Mouse (Mus musculus) CD8-positive naive resting alpha-beta T cell, adult 2 months (primary cell): ENCODE results near the gene Lama4.
A peak's percentile ranks its signal among the peaks of the same experiment; 100 is the strongest.

Source experiments
- DNase-seq, 2 experiments: peaks; one replicate each; pipeline ENCODE4 v3.0.0; 2022; ENCODE audit warnings: low read depth in 2 of 2, low spot score in 2 of 2

Lama4 gene

DNA sequence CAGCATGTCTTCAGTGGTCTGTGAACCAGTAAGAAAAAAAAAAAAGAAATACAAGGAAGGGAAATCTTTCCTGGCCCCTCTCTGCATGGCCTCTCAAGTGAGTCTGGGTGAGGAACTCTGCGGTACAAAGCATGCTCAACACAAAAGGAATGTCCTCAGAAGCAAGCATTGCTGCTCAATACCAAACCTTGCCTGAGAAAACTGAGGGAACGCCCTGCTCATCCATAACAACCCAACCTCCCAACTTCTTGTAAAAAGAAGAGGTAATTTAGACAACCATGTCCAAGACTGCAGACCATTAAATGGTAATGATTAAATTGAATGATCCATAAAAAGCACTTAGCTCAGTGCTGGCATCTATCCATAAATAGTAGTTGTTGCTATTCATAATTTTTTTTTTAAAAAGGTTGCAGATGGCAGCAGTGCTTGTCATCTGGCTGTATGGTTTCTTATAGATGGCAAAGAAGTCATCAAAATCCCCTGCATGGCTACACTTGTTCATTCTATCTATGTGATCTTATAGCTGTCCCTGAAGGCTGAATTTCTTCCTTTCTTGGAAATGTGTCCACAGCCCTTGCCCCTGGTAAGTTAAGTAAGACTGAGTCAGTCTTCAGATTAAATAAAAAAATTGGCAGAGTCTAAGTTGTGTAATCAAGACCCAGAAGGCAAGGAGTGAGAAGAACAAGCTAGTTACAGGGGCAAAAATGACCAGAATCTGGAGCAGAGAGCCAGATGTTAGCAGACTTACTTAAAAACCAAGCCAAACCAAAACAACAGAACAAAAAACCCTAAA is 28.5 kb downstream of the Lama4 start:
- DNase-seq = no peak

DNA sequence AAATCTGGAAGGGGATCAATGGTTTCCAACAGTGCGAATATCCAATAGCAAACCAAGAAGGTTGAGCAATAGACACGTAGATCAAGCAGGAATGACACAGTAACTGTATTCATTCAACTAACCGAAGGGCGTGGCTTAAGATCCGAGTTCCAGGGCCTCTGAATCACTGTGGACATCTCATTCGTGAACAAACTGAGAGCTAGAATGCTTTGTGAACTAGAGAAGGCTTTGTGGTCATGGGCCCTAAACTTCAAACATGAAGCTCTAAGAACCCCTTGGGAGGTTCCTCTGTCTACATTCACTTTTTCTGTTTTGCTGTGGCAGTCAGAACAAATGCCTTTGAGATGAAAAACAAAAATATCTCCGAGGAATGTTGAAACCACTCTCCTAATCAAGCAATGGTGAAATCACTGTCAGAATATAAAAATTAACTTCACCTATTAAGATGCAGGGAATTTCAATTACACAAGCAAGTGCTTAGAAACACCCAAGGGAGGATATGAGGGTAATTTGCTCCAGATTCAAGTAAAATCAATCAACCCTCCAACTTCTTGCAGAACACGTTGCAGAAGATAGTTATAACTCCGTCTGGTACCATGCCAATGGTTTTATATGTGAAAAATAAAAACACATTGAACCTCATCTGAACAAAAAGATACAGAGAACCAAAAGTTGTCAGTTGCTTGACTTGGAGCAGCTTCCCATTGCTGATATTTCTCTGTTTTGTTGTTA is 29.6 kb downstream of the Lama4 start:
- no peak for DNase-seq

DNA sequence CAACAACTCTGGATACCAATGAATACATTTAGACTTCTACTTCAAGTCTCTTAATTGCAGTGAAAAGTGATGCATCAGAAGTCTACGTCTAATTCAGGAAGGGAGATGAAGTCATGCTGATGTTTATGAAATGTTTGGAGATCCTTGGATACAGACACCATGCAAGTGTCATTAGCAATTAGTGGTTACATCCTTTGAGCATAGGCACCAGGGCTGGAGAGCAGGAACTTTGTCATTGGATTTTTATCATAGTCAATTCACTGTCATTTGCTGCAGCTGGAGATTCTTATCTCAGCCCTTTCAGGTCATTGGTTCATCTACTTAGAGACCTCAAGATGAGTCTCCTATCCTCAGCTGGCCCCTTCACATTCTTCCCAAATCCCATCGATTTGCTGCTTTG is 30.6 kb downstream of the Lama4 start:
- no peak for DNase-seq

DNA sequence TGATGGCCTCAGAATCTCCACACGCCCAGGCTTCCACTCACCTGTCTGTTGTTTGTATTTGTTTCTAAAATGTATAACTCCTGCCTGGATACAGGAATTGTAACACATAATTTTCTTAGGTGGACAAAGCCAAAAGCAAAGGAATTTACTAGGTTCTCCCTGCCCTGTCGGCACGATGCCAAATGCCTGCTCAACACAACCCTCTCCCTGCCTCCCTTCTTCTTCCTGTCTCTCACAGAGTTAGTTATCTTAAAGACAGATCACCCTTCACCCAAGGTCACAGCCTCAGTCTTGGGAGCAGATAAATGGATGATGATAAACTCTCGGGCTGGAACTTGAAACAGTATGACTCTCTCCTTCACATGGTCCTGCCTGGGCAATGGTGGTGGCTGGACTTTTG is 35.6 kb downstream of the Lama4 start:
- no peak for DNase-seq

DNA sequence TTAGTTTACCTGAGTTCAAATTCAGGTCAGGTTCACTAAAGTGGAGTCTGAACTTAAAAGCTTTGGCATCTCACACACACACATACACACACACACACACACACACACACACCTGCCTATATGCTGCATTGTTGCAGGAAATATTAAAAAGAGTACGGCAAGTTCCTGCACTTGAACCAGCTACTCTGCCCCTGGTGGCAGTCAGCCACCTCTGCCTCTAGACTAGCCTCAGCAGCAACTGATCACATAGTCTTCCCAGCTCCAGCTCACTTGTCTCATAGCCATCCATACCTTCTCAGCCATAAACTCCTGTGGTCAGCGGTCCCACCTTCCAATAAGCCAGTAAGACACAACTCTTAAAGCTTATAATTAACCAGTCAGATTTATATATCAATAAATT is 37.2 kb downstream of the Lama4 start:
- DNase-seq = no peak

DNA sequence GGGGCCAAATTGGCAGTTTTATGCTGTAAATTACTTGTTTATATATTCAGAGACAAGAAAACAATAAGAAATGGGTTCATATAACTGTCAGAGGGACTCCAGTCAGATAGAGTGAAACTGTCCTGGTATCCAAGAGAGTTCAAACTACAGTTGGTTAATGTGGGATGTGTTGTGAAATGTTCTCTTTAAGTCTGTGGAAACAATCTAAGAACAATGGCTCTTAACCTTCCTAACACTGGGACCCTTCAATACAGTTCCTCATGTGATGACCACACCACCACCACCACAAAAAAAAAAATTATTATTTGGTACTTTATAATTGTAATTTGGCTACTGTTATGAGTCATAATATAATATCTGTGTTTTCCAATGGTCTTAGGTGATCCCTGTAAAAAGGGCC is 38.2 kb downstream of the Lama4 start:
- no peak for DNase-seq

DNA sequence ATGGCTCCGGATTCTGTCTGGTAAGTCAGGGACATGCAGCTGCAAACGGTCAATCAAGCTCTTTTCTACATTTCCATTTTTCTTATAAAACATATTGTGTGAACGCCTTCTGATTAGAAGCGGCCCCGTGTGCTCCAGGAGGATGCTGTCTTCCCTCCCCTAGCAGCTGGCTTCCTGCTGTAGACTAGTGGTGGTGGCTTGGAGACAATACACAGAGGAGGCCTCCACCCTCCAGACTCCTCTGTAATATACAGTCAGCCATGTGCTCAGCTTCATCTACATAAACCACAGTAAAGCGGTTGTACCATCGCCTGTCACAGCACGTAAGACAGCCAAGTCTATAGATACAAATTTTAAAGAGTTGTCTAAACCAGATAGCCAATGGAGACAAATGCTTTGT is 40.2 kb downstream of the Lama4 start:
- DNase-seq = no peak

DNA sequence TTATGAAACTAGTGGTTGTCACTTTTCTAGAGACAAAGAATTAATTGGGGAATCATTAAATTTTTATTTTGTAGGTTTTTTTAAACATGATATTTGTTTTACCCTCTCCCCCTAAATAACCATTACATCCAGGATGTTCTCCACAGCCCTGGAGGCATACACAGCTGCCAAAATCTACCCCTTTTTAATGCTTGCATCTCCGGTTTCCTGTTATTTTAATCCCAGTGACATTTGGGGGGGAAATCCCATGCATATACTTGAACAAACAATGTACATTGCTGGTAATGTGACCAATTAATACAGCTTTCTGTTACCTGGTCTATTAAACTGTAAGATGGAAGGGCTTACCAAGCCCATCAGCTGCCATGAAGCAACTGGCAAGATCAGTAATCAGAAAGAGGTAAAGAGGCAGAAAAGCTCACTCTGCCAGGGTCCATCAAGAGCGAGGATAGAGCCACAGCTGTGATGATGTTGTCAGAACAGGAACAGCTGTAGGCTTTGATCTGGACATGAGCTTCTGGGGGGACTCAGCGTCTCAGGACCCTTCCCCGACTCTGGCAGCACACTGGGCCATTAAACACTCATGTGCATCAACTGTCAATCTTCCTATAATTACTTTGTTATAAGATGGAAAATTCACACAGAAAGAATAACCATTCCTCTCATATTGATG is 41.3 kb downstream of the Lama4 start:
- no peak for DNase-seq

DNA sequence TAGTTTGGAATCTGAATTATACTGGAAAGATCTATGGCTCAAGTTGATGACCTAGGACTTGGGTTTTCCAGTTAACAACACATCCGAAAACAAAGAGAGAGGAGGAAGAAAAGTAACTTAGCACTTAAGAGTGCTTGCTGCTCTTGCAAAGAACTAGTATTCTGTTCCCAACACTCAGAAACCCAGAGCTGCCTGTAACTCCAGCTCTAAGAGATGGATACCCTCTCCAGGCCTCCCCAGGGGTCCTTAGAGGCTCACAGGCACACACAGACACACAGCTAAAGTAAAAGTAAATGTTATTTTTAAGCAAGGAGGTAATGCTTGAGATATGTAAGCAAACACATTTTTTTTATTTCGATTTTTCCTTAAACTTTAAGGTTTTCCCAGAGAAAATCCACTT is 49.5 kb downstream of the Lama4 start:
- no peak for DNase-seq

DNA sequence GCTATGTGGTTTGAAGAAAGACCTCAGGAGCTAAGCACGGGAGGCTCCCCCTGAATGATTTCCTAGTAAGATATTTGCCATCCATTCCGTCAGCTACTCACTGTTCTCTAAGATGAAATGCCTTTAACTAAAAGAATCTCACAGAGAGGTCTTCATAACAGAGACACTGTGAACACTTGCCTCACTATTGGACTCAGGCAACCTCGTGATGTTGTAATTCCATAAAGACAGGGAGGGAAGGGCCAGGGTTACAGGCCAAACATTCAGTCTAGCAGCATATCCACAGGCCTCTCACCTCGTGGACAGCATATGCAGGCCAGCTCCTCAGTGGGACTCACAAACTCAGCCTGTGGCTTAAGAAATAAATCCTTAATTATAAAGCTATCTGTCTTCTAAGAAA is 52.7 kb downstream of the Lama4 start:
- no peak for DNase-seq

DNA sequence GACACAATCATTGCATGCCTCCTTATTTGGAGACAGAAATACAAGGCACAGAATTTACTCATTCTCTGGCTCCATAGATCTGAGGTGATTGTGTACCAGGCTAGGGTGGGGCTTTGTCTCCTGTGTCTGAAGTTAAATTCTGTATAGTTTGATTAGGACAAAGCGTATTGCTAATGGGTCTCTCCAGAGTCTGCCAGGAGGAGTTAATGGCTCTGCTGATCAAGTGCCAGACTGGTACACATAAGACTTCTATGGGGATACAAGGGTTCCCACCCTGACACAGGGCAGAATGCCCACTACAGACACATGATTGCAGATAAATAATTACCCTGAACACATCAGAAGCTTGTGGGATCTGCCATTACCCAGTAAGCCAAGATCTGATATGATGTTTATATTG is 53.3 kb downstream of the Lama4 start:
- DNase-seq = no peak

DNA sequence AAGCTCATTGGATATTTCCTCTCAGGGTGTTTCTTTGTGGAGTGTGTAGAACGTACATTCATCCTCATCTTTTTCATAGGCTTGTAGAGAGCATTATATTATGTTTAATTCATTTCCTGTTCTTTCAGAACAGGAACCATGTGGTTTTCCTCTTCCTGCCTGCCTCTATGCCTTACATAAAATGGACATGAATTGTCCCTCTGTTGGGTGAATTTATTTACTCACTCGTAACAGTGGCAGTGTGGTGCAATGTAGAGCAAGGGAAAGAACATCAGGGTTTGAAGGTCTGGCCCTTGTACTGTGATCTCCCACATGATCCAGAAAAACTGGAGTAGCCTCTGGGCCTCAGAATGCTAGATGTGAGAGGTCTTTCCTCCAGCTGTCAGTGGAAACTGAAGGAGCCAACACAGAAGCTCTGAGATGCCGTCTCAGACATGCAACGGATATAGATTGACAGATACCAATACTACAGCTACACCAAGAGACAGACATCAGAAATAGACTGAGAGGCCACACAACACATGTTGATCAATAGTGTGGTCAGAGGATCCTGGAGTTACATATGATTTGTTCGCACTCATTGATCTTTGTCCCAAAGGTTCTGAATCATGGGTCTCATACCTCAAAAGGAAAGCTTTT is 58.4 kb downstream of the Lama4 start:
- peak in 1 of 2 experiments; percentile 16 for DNase-seq

DNA sequence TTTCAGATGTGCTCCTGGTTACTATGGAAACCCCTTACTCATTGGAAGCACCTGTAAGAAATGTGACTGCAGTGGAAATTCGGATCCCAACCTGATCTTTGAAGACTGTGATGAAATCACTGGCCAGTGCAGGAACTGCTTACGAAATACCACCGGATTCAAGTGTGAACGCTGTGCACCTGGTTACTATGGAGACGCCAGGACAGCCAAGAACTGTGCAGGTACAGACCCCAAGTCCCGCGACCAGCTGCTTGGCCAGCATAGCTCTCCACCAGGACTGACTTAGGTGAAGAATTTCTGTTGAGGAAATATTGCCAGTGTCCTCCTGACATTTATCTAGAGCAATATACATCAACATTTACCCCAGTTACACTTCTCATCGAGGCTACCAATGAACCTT is 61.2 kb downstream of the Lama4 start:
- no peak for DNase-seq

DNA sequence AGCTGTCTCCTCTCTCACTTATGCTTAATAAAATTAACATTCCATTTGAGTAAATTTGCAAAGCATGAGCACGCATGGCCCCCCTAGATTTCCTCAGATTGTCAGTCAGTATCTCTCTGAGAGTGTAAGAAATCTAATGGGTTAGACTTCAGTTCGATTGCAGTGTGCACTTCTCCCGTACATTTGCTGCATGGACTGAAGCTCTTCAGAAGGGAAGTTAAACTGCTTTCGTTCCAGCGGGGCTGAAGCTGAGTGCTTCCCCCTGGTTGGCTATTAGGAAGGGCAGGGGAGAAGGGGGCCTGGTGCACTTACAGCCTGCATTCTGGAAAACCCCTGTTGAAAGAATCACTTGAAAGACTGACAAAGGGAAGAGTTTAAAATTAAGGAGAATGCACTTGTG is 61.7 kb downstream of the Lama4 start:
- DNase-seq = no peak

DNA sequence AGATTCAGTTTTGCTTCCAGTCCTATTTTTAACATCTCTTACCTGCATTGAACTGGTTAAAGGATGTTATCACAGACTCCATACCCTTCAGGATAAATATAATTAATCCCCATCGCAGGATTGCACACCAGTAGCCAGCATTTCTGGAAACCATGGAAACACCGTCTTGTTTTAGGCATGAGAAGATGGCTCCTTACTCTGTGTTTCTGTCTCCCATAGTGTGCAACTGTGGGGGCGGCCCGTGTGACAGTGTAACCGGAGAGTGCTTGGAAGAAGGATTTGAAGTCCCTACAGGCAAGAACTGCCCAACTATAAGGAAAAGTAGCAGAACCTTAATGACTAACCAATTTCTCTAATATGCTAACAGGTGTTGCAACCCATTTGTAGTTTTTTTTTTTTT is 63.1 kb downstream of the Lama4 start:
- DNase-seq = no peak

DNA sequence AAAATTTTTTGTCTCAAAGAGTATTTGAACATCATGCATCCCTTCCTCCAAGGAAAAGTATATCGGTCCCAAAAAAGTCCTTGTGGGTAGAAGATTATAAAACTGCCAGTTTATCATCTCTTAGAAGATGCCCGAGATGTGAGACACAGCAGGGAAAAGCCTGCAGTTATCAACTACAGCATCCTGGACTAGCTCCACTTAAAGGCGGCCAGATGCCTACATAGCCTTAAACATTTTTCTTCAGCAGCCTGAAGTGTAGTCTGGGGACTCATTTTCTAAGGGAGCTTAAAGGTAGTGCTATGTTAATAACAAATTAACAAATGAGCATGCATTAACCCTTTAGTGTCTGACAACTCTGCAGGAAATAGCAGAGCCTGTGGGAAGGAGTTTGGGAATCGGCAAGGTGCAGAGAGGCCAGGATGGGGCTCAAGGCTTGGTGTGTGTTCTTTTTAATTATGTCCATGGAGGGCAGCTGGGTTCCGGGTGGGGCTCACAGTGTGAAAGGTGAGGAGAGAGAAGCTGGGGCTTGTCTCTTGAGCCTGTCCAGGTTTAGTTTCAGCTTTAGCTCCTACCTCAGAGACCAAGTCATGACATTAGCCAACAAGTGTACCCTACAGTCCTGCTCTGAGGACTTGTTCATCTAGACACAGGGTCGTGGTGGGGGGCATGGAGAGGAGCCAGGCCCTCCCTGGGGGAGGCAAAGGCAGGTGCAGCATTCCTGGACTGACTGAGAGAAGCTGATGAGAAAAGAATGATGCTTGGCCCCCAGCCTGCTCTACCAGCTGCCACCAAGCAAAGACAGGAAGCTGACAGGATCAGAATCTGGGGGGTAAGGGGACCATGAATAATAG is 64.2 kb downstream of the Lama4 start:
- no peak for DNase-seq

DNA sequence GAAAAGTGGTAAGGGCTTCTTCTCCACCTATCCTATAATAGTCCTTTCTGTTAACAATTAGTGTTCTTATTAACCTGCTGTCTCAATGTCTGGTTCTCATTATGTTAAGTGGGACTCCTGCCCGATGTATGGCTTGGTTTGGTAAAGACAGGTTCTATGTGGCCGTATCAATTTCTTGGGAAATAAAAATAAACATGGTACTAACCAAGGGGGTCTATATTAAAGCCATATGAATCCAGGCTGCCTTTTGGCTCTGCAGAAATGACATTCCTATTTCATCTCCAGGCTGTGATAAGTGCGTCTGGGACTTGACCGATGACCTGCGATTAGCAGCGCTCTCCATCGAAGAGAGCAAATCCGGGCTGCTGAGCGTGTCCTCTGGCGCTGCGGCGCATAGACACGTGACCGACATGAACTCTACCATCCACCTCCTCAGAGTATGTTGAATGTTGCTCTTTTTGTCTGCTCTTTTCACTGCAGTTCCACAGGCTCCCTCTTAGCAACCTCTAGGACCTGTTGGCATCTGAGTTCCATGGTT is 64.9 kb downstream of the Lama4 start:
- DNase-seq = no peak

DNA sequence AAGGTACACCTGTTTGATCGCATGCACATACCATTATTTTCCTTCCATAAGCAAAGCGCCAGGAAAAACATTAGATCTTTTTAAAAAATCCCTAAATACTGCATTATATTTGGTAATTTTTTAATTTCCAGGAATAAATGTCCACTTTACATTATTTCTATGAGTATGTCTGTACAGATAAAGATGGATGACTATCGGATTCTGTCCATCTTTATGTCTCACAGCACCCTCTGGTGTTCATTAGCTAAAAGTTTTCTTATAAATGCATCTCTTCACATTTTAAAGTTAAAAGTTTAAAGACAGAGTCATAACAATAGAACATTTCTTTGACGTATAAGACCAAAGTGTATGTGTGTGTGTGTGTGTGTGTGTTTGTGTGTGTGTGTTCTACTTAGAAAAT is 74.2 kb downstream of the Lama4 start:
- DNase-seq = peak in 1 of 2 experiments; percentile 10

DNA sequence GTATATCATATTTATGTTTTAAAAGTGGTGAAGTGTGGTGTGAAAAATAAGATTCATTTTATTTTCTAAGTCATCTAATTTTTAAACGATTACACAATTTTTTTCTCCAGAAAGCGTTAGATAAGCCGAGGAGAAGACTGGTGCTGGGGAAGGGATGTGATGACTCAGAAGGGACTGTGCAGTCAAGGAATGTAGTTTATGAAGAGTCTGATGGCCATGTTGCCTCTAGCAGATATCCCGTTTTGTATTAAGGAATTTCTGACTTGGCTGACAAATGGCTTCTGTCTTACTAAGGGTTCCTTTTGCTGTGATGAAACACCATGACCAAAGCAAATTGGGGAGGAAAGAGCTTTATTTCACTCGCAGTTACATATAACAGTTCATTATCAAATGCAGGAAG is 74.7 kb downstream of the Lama4 start:
- DNase-seq = no peak

DNA sequence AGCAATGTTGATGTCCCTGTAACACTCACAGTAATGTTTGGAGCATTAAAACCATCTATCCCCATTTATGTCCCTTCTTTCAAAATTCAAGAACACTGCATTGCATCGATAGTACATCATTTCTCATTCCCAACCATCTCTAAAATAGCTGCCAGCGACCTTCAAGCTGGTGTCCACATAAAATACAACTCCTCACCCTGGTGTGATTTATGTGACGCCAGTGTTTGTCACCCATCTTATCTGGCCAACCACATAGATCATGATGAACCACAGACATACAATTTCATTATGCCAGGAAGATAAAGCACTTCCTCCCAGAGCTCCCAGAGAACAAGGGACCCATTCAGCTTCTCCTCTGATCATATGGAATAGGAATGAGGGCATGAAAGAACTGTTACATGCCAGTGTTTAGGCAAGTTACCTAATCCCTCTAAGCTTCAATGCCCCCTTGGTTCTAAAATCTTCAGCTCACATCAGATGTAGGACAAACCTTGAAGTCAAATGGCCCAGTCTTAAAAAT is 79.2 kb downstream of the Lama4 start:
- no peak for DNase-seq
